Mouse (Mus musculus): ENCODE data around the gene Usp29.
"Not testable (repeated sequence)": the region's sequence is repeated elsewhere in the genome, so short reads cannot be mapped to it uniquely, and the experiment has no call there.

The Usp29 gene

DNA sequence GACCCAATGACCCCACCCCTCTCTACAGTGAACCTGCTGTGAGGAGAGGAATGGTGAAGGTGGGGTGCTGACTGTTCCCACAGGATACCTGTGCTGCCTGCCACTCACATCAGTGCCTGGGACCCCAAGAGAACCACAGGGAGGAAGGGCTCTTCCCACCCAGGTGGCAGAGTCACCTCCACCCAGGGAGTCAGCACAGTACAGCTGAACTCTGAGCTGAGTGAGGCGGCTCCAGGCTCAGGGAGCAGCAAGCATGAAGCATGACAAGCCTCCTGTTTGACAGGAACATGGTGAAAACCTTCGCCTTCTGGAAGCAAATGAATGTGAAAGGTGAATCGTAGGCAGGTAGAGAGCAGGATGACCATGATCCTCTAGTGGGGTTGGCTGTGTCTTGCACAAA is 148.5 kb downstream of the Usp29 start:
- DNase-seq: not testable (repeated sequence)

DNA sequence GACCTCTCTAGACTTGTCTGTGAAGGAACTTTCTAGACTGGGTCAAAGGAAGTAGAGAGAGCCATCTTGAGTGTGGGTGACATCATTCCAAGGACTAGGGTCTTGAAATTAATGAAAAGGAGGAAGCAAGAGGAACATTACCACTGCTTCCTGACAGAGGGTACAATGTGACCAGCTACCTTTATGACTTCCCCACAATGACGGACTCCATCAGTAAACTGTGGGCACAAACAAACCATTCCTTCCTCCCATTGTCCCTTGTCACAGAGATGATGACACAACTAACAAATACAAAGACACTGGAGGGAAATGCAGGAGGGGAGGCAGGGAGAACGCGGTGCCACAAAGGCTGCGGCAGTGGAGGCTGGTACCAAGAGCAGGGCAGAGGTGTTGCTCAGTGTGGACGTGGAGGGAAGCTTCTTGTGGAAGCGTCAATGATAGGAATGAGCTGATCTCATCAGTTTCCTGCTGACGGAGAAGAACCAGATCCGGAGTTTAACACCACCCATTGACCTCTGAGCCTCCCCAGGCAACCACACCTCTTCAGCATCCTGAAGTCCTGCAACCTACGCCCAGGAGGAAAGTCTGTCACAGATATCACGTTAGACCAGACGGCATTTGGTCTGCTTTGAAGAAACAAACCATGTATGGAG is 149.3 kb downstream of the Usp29 start:
- no peak for DNase-seq

GRCm38 (mm10) chr7:6880918-6881317 is 150.5 kb downstream of the Usp29 start:
- not testable (repeated sequence) for DNase-seq

- DNase-seq: peak; percentile 16 to 29
Measured at GRCm38 (mm10) chr7:6881473-6882046, 151.2 kb downstream of the Usp29 start.

- DNase-seq: no peak
Measured at GRCm38 (mm10) chr7:6883376-6884147, 153.2 kb downstream of the Usp29 start.

- DNase-seq: no peak
Measured at GRCm38 (mm10) chr7:6885416-6885815, 155.0 kb downstream of the Usp29 start.

- DNase-seq: no peak
Measured at GRCm38 (mm10) chr7:6886896-6887295, 156.5 kb downstream of the Usp29 start.

DNA sequence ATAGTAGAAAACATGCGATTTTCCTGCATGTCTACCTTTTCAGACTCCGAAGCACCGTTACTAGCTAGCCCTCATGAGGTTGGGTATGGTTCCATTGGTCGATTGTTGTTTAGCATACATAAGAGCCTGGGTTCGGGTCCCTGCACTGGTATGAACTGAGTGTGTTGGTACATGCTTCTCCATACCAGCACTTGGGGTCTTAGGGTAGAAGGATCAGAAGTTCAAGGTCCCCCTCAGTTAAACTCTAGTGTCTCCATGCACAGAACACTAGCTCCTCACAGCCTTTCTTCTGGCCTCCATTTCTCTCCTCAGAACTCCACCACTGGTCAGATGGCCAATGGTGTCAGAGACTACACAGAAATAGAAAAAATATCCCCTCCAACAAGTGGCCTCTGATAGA is 159.5 kb downstream of the Usp29 start:
- no peak for DNase-seq

DNA sequence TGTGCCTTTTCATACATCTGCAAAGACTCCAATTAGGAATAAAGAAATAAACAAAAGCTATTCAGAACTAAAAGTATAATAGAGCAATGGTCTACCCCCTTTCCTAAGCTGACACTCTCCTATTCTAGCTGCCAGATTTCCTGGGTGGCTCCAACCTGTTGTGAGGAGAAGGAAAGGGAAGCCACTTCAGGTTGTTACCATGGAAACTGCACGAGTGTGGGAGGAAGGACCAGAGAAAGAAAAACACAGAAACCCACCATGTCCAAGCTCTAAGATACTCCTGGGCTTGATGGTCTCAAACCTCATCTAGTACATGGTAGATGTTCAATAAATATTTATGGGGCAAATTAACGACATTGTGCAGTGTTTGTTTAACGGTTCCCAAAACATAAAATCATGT is 160.8 kb downstream of the Usp29 start:
- DNase-seq: peak; percentile 54 to 71

DNA sequence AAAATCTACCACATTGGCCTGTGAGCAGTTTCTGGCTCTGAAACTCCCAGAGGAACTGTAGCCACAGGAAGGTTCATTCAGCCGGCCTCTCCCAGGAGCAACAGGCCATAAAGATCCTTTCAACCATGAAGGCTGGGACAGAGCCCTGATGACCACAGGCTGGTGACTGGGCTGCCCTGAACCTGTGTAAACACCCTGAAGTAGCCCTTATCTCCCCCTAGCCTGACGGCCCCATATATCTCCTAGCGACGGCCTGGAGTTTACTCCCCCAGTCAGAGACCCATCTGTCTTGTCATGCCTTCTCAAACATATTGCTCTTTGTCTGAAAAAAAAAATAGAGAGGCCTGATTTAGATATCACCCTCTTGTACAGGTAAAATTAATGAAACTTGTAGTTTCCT is 166.6 kb downstream of the Usp29 start:
- DNase-seq: not testable (repeated sequence)

DNA sequence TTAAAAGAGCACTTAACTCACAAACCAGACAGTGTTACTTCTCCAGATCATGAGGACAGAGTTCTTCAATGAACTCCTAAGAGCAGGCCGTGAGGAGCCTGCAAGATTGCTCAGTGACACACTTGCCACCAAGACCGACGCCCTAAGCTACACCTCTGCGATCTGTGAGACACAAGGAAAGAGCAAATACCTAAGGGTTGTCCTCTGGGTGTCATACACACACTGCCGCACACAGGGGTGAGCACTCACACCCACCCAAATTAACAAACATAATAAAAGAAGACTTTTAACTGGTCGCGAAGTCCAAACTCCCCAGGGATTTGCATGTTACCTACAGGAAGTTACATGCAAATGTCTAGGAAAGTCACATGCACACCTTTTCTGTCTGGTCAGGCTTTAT is 170.3 kb downstream of the Usp29 start:
- DNase-seq: no peak

GRCm38 (mm10) chr7:6903489-6903888 is 173.1 kb downstream of the Usp29 start:
- no peak for DNase-seq

DNA sequence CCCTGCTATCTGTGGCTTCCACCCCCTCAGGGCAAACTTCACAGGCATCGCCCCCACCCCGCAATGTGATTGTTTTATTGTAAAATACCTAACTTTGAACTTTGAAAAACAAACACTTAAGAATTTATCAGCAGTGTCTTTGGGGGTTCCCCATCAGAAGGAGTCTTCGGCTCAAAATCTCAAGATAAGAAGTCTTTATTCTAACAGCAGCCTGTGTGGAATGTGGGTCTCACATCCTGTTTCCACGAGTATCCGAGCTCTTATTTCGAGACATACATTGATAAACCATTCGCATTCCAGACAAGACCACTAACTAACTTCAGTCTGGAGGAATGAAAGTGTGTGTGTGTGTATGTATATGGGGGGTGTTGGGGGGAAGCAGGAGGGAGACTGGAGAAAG is 180.1 kb downstream of the Usp29 start:
- DNase-seq: no peak

DNA sequence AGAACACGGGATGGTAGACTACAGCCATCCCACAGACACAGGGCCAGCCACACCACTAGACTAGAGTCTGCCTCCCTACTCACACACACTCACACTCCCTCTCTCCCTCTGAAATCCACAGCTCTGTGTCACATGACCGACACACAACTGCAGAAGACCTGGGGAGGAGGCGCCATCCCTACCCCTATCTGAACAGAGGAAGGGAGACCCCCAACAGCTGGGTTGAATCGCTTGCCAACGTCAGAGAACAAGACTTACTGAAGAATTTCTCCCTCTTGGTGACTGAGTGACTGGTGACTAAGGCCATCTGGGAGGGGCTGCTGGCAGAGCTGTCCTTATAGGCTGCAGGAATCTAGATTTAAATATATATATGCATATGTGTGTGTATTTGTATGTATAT is 181.4 kb downstream of the Usp29 start:
- no peak for DNase-seq

GRCm38 (mm10) chr7:6913439-6914380 is 183.3 kb downstream of the Usp29 start:
- DNase-seq: peak; percentile 49 to 58

- DNase-seq: no peak
Measured at GRCm38 (mm10) chr7:6917126-6917525, 186.7 kb downstream of the Usp29 start.

DNA sequence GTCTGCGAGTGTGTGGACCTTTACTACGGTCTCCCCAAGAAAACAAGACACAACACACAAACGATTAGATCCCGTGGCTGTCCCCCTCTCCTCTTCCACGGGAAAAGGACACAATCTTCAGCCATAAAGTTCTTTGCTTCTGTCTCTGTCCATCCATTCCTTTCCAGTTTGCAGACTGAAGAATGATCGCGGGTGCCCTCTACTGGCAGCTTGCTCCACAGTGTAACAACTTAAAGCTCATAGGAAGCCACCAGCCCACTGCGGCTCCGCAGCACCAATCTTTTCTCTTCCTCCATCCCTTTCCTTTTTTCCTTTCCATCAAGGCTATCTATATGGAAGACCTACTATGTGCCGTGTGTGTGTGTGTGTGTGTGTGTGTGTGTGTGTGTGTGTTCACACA is 187.9 kb downstream of the Usp29 start:
- DNase-seq: peak; percentile 96 to 98

DNA sequence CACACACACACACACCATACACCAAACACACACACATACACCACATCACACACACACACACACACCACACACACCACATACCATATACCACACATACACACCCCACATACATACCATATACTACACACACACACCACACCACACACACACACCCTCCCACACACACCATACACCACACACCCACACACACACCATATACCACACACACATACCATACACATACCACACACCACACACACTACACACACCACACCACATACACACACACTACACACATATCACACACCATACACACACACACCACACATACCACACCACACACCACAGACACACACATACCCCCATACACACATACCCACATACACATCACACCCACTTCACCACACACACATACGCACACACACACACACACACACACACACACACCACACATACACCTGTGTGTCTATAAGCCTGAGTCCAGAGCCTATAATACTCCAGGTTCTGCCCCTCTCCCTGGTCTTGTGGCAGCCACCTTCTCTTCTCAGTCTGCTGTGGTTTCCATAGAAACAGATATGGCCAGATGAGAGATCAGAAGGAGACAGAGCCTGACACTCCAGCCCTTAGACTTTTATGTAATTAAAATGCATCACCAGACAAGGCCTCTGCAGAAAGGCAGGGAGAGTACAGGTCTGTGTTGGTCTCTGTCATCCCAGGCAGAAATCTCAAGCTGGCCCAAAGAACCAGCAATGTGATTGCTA is 188.9 kb downstream of the Usp29 start:
- DNase-seq: no peak

DNA sequence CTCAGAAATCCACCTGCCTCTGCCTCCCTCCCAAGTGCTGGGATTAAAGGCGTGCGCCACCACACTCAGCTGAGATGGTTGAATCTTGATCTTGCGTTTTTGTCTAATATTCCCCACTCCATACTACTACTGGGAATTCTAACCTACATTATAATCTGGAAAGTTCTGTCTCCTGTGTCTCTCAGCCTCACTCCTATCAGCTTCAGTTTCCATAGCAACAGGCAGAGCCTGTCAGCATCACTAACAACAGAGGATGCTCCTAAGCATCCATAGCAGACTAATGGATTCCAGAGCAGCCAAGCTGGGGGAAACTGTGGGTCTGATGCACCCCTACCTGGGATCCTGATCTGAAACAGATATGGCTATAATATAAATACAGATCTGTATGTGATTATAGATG is 193.1 kb downstream of the Usp29 start:
- no peak for DNase-seq

- no peak for DNase-seq
Measured at GRCm38 (mm10) chr7:6925926-6926730, 195.8 kb downstream of the Usp29 start.

GRCm38 (mm10) chr7:6926731-6926995 is 196.3 kb downstream of the Usp29 start:
- DNase-seq: no peak

- DNase-seq: no peak
Measured at GRCm38 (mm10) chr7:6929286-6929685, 198.9 kb downstream of the Usp29 start.
